Mouse (Mus musculus): ENCODE results near the gene Cyp2c69. TPM values are rescaled to one million over a fixed set of nuclear protein-coding genes. Genes with fewer than 3 reads are reported as not detected.
"Not testable (repeated sequence)": the region's sequence is repeated elsewhere in the genome, so short reads cannot be mapped to it uniquely, and the experiment has no call there.

Cyp2c69 gene
- polyA plus RNA-seq, 1 experiment from 2014 or later: not detected

- H3K36me3 ChIP-seq (ENCODE audit: control insufficient read depth, insufficient read depth, low read length); H3K9ac ChIP-seq (ENCODE audit: low read depth, low read length); H3K4me3 ChIP-seq (ENCODE audit: low read depth, low read length); H3K4me1 ChIP-seq (ENCODE audit: control insufficient read depth, insufficient read depth, low read length); H3K9me3 ChIP-seq (replicated peaks; ENCODE audit: control insufficient read depth, low read length); H3K27me3 ChIP-seq (ENCODE audit: control insufficient read depth, insufficient read depth, low read length); ATAC-seq (replicated peaks; ENCODE audit: insufficient number of reproducible peaks, low FRiP score, low TSS enrichment); H3K4me2 ChIP-seq; H3K27ac ChIP-seq (ENCODE audit: low read depth, low read length): not testable (repeated sequence)
- whole genome bisulfite sequencing (ENCODE audit: insufficient replicate concordance): 77% methylated on average over 3 of the region's 3 CpGs
These were observed 73.9 kb downstream of the Cyp2c69 start, which contains the start of gene Cyp2c40 for GRCm38 (mm10) chr19:39812714-39813113. Cyp2c40 (minus strand) TSS chr19:39812814.

Other genes with a start within 250 kb of the Cyp2c69 start
- gene Cyp2c67, start 237.7 kb downstream of the Cyp2c69 start, polyA plus RNA-seq (2014; fragmentation: Nextera tagmentation; extraction: Ambion mirVana): not detected in 2 replicates
- 0.17 and 0.97 TPM in 2 replicates for gene Cyp2c68, start 145.7 kb downstream of the Cyp2c69 start, polyA plus RNA-seq (2014; fragmentation: Nextera tagmentation; extraction: Ambion mirVana)
- gene Cyp2c40, start 74.0 kb downstream of the Cyp2c69 start, polyA plus RNA-seq (2014; fragmentation: Nextera tagmentation; extraction: Ambion mirVana): not detected in 2 replicates
- not detected in 2 replicates for gene Cyp2c37, start 105.6 kb upstream of the Cyp2c69 start, polyA plus RNA-seq (2014; fragmentation: Nextera tagmentation; extraction: Ambion mirVana)
- not detected in 2 replicates for gene Cyp2c54, start 187.0 kb upstream of the Cyp2c69 start, polyA plus RNA-seq (2014; fragmentation: Nextera tagmentation; extraction: Ambion mirVana)
- gene Cyp2c50, start 202.9 kb upstream of the Cyp2c69 start, polyA plus RNA-seq (2014; fragmentation: Nextera tagmentation; extraction: Ambion mirVana): not detected in 2 replicates

Data from heart, embryonic 11.5 days (tissue).